Mouse (Mus musculus) heart, postnatal 4 days (tissue): ENCODE data around the gene Agbl4. TPM values are rescaled to one million over a fixed set of nuclear protein-coding genes. Genes with fewer than 3 reads are reported as not detected.

Experiments
- DNase-seq: peaks from one replicate; pipeline ENCODE4 v3.0.0; 2021
- total RNA-seq, 2 experiments: library from RNA; stranded (reverse); gene quantifications; 2 replicates each; pipeline ENCODE4 v1.2.3; 2021

The Agbl4 gene
- under 1 TPM; 0.43 to 0.72 TPM for total RNA-seq

GRCm38 (mm10) chr4:110397618-110398045 lies at the start of gene Agbl4:
Agbl4 (plus strand) TSS chr4:110397661.
- peak; percentile 67 for DNase-seq

DNA sequence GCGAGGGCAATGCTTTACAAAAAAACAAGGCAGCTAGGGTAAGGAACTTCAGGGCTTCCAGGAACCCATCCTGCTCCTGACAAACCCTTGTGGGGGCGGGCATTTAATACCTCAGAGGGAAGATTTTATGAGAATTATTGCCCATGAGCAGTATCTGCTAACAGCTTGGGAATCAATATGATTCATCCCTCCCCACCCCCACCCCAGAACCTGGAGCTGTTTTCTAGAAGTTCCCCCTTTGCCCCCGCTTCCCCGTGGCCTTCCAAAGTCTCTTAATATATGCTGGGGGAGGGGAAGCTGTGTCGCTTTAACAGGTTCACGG lies 46.6 kb upstream of the Agbl4 start:
- no peak for DNase-seq

DNA sequence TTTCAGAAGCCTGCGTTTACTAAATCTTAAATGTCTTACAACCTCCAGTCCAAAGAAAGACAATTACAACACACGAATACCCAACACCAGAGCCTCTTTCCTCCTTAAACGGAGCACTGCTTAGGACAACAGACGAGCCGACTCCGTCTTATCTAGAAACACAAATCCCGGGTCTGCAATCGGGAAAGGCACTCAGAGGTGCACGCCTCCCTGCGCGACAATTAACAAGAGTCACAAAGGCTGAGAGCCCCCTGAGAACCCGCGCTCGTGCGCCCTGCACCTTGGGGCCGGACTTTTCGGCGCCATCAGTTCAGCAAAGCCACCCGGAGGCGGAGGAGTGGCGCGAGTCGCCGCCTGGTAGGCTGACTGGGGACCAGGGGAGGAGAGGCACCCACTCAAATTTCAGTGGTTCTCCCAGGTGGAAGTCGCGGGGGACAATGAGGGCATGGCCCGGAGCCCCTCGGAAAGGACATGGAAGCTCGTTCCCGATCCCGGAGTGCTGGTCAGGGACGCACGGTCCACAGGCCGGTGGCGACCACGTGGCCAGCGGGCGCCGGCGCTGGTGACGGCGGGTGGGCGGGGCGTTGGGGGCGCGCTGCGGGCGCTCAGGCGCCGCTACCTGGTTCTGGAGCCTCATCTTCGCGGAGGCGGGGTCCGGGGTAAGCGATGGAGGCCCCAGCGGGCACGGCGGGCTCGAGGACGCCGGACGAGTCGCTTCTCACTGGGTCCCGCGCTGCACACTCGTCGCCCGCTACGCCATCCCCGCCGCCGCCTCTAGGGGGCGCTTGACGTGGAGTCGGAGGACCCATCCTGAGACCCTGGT lies 46.1 kb upstream of the Agbl4 start, which contains the start of gene Elavl4:
TSS of gene Elavl4 (minus strand) at position 732 of the 823 bp plus-strand sequence.
- peak; percentile 76 for DNase-seq

GRCm38 (mm10) chr4:110352001-110352369 lies 45.5 kb upstream of the Agbl4 start:
- DNase-seq: no peak

GRCm38 (mm10) chr4:110360568-110360967 lies 36.9 kb upstream of the Agbl4 start:
- DNase-seq: no peak

DNA sequence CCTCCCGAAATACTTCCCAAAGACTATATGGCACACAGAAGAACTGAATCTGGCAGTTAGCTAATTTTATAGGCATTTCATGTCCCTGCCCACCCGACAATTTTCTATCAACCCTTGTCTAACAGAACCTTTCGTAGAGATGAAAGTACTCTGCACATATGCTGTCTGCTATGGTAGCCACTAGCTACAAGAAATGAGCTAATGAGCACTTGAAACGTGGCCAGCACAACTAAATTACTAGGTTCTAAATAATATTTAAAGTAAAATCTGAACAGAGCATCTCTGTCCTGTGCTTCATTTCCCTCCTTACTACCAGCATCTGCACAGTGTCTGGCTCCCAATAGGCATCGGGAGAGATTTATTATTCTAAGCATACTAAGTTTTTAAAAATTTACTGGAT lies 1.2 kb upstream of the Agbl4 start:
- DNase-seq: no peak

DNA sequence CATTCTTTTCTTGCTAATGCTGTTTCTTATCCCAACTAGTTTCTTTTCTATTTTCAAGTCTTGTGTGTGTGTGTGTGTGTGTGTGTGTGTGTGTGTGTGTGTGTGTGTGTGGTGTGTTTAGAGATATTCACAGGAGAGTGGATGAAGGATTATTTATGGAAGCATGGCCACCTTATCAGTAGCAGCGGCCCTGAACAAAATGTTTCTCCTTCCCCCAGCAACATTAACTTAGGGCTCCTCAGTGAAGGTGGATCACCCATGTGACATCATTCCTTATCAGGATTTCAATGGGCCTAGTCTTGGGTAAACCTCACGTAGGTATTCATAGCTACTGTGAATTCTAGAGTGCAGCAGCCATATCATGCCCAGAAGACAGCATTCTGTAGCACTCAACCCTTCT lies 22.8 kb downstream of the Agbl4 start:
- peak; percentile 5 for DNase-seq

DNA sequence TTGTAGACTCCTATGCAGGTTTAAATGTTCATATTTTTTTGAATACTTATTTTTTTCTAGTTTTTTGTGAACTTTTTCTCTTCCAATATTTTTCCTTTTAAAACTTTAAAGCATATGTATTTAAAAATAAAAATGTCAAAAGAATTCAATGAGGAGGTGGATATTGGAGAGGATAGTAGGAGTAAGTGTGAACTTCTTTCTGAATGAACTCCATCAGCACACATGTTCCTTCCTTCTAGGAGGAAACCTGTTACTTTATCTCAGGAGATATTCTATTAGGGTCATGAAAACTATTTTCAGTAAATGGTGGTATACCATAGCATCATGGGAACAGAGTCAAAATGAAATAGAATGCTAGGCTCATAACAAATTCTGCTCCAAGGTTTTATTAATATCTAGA lies 30.2 kb downstream of the Agbl4 start:
- DNase-seq: no peak

GRCm38 (mm10) chr4:110494371-110494770 lies 96.9 kb downstream of the Agbl4 start:
- DNase-seq: peak; percentile 41

DNA sequence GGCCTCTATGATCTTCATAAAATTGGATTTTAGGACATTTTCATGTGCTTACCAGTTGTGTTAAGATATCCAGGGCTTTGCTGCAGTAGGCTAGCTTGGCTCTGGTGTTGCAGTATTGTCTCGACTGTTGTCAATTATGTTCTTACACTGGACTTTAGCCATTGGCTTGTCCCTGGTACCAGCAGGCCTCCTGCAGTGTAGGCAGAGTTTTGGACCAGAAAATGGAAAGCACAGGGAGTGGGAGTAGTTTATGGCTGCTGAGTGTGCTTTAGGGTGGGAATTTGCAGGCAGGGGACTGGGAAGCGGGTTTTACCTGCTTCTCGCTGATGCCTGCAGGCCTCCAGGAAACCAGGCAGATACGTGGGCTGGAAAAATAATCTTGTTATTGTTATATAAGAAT lies 132.3 kb downstream of the Agbl4 start:
- no peak for DNase-seq

GRCm38 (mm10) chr4:110549223-110549622 lies 151.8 kb downstream of the Agbl4 start:
- no peak for DNase-seq

DNA sequence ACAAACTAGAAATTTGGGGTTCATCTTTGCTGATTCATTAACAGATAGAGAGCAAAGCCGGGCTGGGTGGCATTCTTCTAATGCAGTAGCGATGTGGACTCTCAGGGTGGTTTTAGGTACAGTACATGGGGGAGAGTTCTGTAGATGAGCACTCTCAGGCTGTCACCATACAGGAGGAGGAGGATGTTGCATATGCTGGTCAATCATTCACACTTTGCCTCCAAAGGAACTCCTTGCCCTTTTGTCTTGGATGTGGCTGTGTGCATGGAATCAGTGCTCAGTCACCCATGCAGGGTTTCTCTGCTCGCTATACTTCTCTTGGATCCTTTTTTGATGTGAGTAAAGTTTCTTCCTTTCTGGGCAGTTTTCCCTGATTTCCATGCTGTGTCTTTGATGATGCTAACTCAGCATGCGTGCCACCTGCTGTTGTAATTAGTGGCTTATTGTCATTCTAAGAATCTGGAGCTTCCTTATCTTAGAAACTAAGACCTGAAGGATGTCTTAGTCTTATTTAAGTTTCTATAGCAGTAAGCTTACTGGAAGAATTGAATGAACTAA lies 200.3 kb downstream of the Agbl4 start:
- no peak for DNase-seq

- no peak for DNase-seq
These were observed 244.0 kb downstream of the Agbl4 start for GRCm38 (mm10) chr4:110641417-110641816.

- DNase-seq: no peak
These were observed 265.5 kb downstream of the Agbl4 start for GRCm38 (mm10) chr4:110662940-110663339.

DNA sequence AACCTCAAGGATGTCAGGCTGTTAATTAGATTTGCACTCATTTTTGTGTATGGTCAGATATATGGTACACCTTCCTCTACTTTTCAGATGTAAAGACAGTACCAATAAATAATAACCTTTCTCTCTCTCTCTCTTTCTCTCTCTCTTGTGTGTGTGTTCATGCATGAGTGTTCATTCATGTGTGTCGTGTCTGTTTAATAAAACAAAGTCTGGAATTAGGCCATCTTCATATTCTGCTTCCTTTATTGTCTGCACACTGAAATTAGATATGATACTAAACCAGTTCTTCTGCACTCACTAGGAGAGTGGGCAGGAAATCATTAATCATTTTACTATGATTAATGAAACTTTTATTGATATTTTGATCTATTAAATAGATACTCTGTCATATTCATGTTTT lies 276.7 kb downstream of the Agbl4 start:
- no peak for DNase-seq

DNA sequence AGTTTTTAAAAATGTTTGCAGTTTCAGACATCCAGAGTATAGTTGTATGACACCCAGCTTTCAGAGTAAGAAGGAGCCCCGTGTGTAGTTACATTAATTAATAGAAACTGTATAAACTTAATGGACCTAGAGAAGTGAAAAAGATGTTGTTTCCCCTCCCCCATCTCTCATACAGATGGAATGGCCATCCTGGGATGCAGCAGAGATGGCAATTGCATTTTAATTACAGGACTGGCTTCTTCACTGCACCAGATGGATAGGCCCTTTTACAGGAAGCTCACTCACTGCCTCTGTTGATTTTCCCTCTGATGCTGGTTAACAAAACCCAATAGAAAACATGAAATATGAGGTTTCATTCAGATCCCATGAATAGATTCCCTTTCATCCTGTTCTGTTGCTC lies 337.7 kb downstream of the Agbl4 start:
- DNase-seq: no peak

- DNase-seq: no peak
These were observed 360.5 kb downstream of the Agbl4 start for GRCm38 (mm10) chr4:110757941-110758340.

GRCm38 (mm10) chr4:110788596-110788995 lies 391.1 kb downstream of the Agbl4 start:
- DNase-seq: no peak

DNA sequence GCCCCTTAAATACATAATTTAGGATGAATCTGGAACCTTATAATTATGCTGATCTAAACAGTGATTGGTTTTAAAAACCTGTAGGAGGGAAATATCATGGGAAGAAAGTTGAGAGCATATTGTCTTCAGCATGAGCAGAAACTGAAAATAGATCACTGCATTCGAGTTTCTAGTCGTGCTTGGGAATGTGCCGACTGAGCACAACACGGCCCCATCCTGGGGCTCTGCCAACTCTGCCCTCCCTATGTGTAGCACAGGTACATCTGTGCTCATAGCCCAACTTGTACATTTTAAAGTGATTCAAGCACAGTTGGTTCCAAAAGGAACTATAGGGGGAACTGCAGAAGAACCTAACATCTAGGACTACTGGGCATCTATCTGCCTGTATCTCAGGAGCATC lies 402.4 kb downstream of the Agbl4 start:
- DNase-seq: peak; percentile 6

- no peak for DNase-seq
These were observed 413.5 kb downstream of the Agbl4 start for GRCm38 (mm10) chr4:110810947-110811346.

DNA sequence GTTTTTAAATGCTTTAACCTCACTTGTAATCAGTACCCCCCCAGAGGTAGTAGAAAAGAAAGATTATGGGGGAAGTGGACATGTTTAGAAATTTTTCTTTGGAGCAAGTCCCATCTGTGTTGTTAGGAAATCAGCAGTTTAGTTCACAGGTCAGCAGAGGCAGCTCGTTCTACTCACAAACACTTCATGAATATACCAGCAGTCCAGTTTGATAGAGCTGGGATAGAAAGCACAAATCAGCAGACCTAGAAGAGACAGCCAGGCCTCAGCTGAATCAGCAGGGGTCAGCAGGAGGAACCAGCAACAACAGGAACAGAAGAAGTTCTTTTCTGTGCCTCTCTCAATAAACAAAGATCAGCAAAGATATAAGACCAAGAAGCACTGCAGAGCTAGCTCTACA lies 435.3 kb downstream of the Agbl4 start:
- no peak for DNase-seq

- no peak for DNase-seq
These were observed 482.4 kb downstream of the Agbl4 start for GRCm38 (mm10) chr4:110879719-110880443.

DNA sequence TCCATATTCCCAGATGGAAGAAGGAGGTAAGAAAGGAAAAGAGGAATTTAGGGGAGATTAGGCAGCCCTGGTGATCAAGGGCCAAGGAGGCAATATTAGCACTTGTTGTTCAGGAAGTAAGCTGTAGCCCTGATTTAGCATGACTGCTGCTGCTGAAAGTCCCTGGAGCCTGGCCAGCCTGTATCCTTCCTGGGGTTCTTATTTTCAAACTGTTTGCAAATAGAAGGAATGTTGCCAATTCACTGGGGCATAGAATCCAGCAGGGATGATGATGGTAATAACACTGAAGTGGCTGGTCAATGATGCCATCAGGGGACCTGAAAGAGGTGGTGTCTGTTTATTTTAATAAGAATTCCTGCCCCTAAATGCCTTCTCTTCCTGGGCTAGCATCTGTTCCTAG lies 518.6 kb downstream of the Agbl4 start:
- no peak for DNase-seq

GRCm38 (mm10) chr4:110916565-110916964 lies 519.1 kb downstream of the Agbl4 start:
- DNase-seq: no peak
